7 mouse cellular contexts compared by ENCODE assay signal in the genomic region with DNA sequence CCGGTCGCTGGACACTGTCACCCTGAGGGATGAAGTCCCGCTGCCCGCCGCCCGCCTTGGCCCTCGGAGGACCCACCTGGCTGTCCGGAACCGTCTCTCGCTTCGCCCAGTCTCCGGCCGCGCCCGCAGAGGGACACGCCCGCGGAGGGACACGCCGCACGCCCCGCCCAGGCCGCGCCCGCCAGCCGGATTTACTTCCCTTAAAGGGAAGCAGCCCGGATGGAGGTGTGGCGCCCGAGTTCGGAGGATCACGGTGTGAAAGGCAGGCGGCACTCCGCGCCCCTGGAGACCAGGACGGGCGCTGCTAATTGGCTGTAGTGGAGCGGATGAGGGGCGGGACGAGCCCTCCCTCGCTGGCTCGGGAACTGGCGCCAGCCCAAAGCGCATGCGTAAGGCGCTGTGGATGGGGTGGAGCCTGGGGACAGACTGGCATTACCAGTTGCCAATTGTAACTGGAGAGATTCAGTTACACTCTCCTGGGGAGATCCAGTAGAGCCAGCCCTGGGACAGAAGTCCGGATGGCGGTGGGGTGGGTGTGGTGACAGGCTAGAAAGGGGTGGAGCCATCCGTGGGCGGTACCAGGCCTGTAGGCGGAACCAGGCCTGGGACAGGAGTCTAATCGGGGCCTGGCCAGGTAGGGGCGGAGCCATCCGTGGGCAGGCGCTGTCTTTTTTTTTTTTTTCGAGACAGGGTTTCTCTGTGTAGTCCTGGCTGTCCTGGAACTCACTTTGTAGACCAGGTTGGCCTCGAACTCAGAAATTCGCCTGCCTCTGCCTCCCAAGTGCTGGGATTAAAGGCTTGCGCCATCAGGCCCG. TPM values are rescaled to one million over a fixed set of nuclear protein-coding genes. Genes with fewer than 3 reads are reported as not detected.
A peak's percentile ranks its signal among the peaks of the same experiment; 100 is the strongest.
DNase-seq lines count a peak whose midpoint lies in the region; ATAC-seq lines count a peak whose summit lies in the region.

Gene Mob3a (minus strand): TSS at position 257 of the 815 bp plus-strand sequence.
Gene Izumo4 (plus strand): TSS at position 464 of the 815 bp plus-strand sequence.

- no peaks in the 10 kb centered on the region for H3K9me3 ChIP-seq in intestine, embryonic 16.5 days (ENCODE audit: control insufficient read depth, low read length)
- H3K9me3 ChIP-seq in midbrain, embryonic 11.5 days (ENCODE audit: control insufficient read depth, low read length), result no peaks in the 10 kb centered on the region

- H3K4me3 ChIP-seq in intestine, embryonic 16.5 days (ENCODE audit: low read length), result peak within 1 kb of the TSS; percentile 73
- peak within 1 kb of the TSS; percentile 63 for H3K4me3 ChIP-seq in midbrain, embryonic 11.5 days (ENCODE audit: low read depth, low read length)

- WGBS in intestine, embryonic 16.5 days, result under 1% methylated on average over 58 of the region's 59 CpGs
- WGBS in midbrain, embryonic 11.5 days, result under 1% methylated on average over 59 of the region's 59 CpGs

- H3K36me3 ChIP-seq in intestine, embryonic 16.5 days (ENCODE audit: control insufficient read depth, insufficient read depth, low read length), result peaks cover 4% of the 10 kb centered on the region
- peaks cover 2% of the 10 kb centered on the region for H3K36me3 ChIP-seq in midbrain, embryonic 11.5 days (ENCODE audit: control insufficient read depth, insufficient read depth, low read length)

- peak; percentile 99 for DNase-seq in adrenal gland, adult 8-10 months
- peak; percentile 99 for DNase-seq in embryo, embryonic 9.5 days (ENCODE audit: extremely low spot score)
- DNase-seq in gastrocnemius, postnatal 4 days (ENCODE audit: low spot score in 2 of 2), result peak; percentile 98
- DNase-seq in left cerebral cortex, postnatal 36 days (ENCODE audit: low spot score in 2 of 2), result peak; percentile 99 to 100
- peak; percentile 100 for DNase-seq in midbrain, embryonic 11.5 days (ENCODE audit: low spot score, missing footprints)
- DNase-seq in skeletal muscle tissue, adult 2 months (ENCODE audit: low read depth, low spot score), result peak; percentile 100

- peak; percentile 96 for ATAC-seq in intestine, embryonic 16.5 days
- peak; percentile 96 for ATAC-seq in midbrain, embryonic 11.5 days (ENCODE audit: low FRiP score)

- H3K4me1 ChIP-seq in intestine, embryonic 16.5 days (ENCODE audit: control insufficient read depth, insufficient read depth, low read length), result peaks cover 28% of the 10 kb centered on the region
- H3K4me1 ChIP-seq in midbrain, embryonic 11.5 days (ENCODE audit: control insufficient read depth, insufficient read depth, low read length), result peaks cover 16% of the 10 kb centered on the region

- peak within 1 kb of the TSS; percentile 88 for H3K27ac ChIP-seq in intestine, embryonic 16.5 days (ENCODE audit: low read length)
- peak within 1 kb of the TSS; percentile 74 for H3K27ac ChIP-seq in midbrain, embryonic 11.5 days (ENCODE audit: low read depth, low read length)

- H3K4me2 ChIP-seq in intestine, embryonic 16.5 days (ENCODE audit: low read depth, low read length), result peak within 1 kb of the TSS; percentile 97
- peak within 1 kb of the TSS; percentile 77 for H3K4me2 ChIP-seq in midbrain, embryonic 11.5 days

- intact Hi-C loops in left cerebral cortex, postnatal 36 days (cut with DNase I), result loop anchor here (5.0 kb wide), 1 partner anchor 45 kb away; the partner anchor contains the start of gene Btbd2

- H3K27me3 ChIP-seq in intestine, embryonic 16.5 days (replicated peaks; ENCODE audit: control insufficient read depth, insufficient read depth, low read length), result no peaks in the 10 kb centered on the region
- no peaks in the 10 kb centered on the region for H3K27me3 ChIP-seq in midbrain, embryonic 11.5 days (ENCODE audit: control insufficient read depth, insufficient read depth, low read length)

- peak within 1 kb of the TSS; percentile 75 for H3K9ac ChIP-seq in intestine, embryonic 16.5 days (ENCODE audit: low read depth, low read length)
- H3K9ac ChIP-seq in midbrain, embryonic 11.5 days (ENCODE audit: low read length), result peak within 1 kb of the TSS; percentile 80

RNA-seq across cellular contexts. Expression of gene Mob3a, which starts in this region (rescaled TPM):
- total RNA-seq in adrenal gland, adult 8-10 months (2022), result 10 to 100 TPM; 16.2 to 33.5 (median 25.7) TPM
- 10 to 100 TPM; 24.0 to 25.4 TPM for total RNA-seq in gastrocnemius, postnatal 4 days (2021)
- polyA plus RNA-seq in intestine, embryonic 16.5 days (2015; fragmentation: Nextera tagmentation; extraction: Ambion mirVana), result 39.8 and 41.8 TPM in 2 replicates
- 10 to 100 TPM; 14.0 TPM for total RNA-seq in left cerebral cortex, postnatal 36 days (2021)
- 50.2 and 52.7 TPM in 2 replicates for polyA plus RNA-seq in midbrain, embryonic 11.5 days (2014; fragmentation: Nextera tagmentation; extraction: Ambion mirVana)

RNA-seq across cellular contexts. Expression of gene Izumo4, which starts in this region (rescaled TPM):
- 10 to 100 TPM; 19.3 to 46.2 (median 33.3) TPM for total RNA-seq in adrenal gland, adult 8-10 months (2022)
- 1 to 10 TPM; 8.3 to 8.4 TPM for total RNA-seq in gastrocnemius, postnatal 4 days (2021)
- polyA plus RNA-seq in intestine, embryonic 16.5 days (2015; fragmentation: Nextera tagmentation; extraction: Ambion mirVana), result 18.5 and 25.0 TPM in 2 replicates
- total RNA-seq in left cerebral cortex, postnatal 36 days (2021), result 10 to 100 TPM; 36.7 to 47.3 TPM
- polyA plus RNA-seq in midbrain, embryonic 11.5 days (2014; fragmentation: Nextera tagmentation; extraction: Ambion mirVana), result 6.7 and 6.9 TPM in 2 replicates

Comparison
In these comparisons a context has a peak if more than half of its experiments do, and no peak if none do; other contexts are left out.
1. Peak in every context shown above with its lines: DNase-seq, ATAC-seq, H3K4me3 ChIP-seq and H3K27ac ChIP-seq.